Mouse (Mus musculus): Measurements from ENCODE around the gene Ren1. TPM values are rescaled to one million over a fixed set of nuclear protein-coding genes. Genes with fewer than 3 reads are reported as not detected.

The Ren1 gene
- polyA plus RNA-seq, 1 experiment from 2014 or later = not detected

- WGBS (ENCODE audit: insufficient replicate concordance) = 53% methylated on average over 11 of the region's 11 CpGs
- H3K9ac ChIP-seq (ENCODE audit: low read depth, low read length) = no peak overlapping the region
- H3K9me3 ChIP-seq (replicated peaks; ENCODE audit: control insufficient read depth, low read length) = no peaks in the 10 kb centered on the region
- H3K4me2 ChIP-seq = no peak overlapping the region
- no peaks in the 10 kb centered on the region for H3K36me3 ChIP-seq (ENCODE audit: control insufficient read depth, insufficient read depth, low read length)
- ATAC-seq (replicated peaks; ENCODE audit: insufficient number of reproducible peaks, low FRiP score, low TSS enrichment) = no peak
- no peak overlapping the region for H3K4me3 ChIP-seq (ENCODE audit: low read depth, low read length)
- H3K27me3 ChIP-seq (ENCODE audit: control insufficient read depth, insufficient read depth, low read length) = peaks cover 6% of the 10 kb centered on the region; the same call in 1 of the 2 replicates
- H3K27ac ChIP-seq (ENCODE audit: low read depth, low read length) = no peak overlapping the region
- peaks cover 8% of the 10 kb centered on the region; the same call in 1 of the 2 replicates for H3K4me1 ChIP-seq (ENCODE audit: control insufficient read depth, insufficient read depth, low read length)
Measured at GRCm38 (mm10) chr1:133347693-133348520, 2.4 kb upstream of the Ren1 start.

- ATAC-seq (replicated peaks; ENCODE audit: insufficient number of reproducible peaks, low FRiP score, low TSS enrichment) = no peak
Measured at GRCm38 (mm10) chr1:133351762-133352161, 1.5 kb downstream of the Ren1 start.

GRCm38 (mm10) chr1:133353371-133353809, 3.1 kb downstream of the Ren1 start:
- H3K27ac ChIP-seq (ENCODE audit: low read depth, low read length) = no peak overlapping the region
- no peaks in the 10 kb centered on the region for H3K36me3 ChIP-seq (ENCODE audit: control insufficient read depth, insufficient read depth, low read length)
- H3K4me3 ChIP-seq (ENCODE audit: low read depth, low read length) = no peak overlapping the region
- H3K4me1 ChIP-seq (ENCODE audit: control insufficient read depth, insufficient read depth, low read length) = peaks cover 4% of the 10 kb centered on the region; the same call in 1 of the 2 replicates
- ATAC-seq (replicated peaks; ENCODE audit: insufficient number of reproducible peaks, low FRiP score, low TSS enrichment) = no peak
- H3K9me3 ChIP-seq (replicated peaks; ENCODE audit: control insufficient read depth, low read length) = no peaks in the 10 kb centered on the region
- H3K4me2 ChIP-seq = no peak overlapping the region
- 44% methylated on average over 12 of the region's 12 CpGs for WGBS (ENCODE audit: insufficient replicate concordance)
- H3K27me3 ChIP-seq (ENCODE audit: control insufficient read depth, insufficient read depth, low read length) = peaks cover 15% of the 10 kb centered on the region
- H3K9ac ChIP-seq (ENCODE audit: low read depth, low read length) = no peak overlapping the region

More at GRCm38 (mm10) chr1:133351762-133352161, 1.5 kb downstream of the Ren1 start:
- peaks cover 8% of the 10 kb centered on the region; the same call in 1 of the 2 replicates for H3K4me1 ChIP-seq (ENCODE audit: control insufficient read depth, insufficient read depth, low read length)
- H3K4me3 ChIP-seq (ENCODE audit: low read depth, low read length) = no peak overlapping the region
- no peaks in the 10 kb centered on the region for H3K36me3 ChIP-seq (ENCODE audit: control insufficient read depth, insufficient read depth, low read length)
- H3K9ac ChIP-seq (ENCODE audit: low read depth, low read length) = no peak overlapping the region
- WGBS (ENCODE audit: insufficient replicate concordance) = 47% methylated on average over 9 of the region's 9 CpGs
- H3K4me2 ChIP-seq = no peak overlapping the region
- H3K9me3 ChIP-seq (replicated peaks; ENCODE audit: control insufficient read depth, low read length) = no peaks in the 10 kb centered on the region
- H3K27ac ChIP-seq (ENCODE audit: low read depth, low read length) = no peak overlapping the region
- peaks cover 11% of the 10 kb centered on the region for H3K27me3 ChIP-seq (ENCODE audit: control insufficient read depth, insufficient read depth, low read length)

- H3K27ac ChIP-seq (ENCODE audit: low read depth, low read length) = no peak overlapping the region
Measured at GRCm38 (mm10) chr1:133355469-133355868, 5.2 kb downstream of the Ren1 start.

GRCm38 (mm10) chr1:133355912-133356311, 5.6 kb downstream of the Ren1 start:
- Histone ChIP-seq H3K4me3 (ENCODE audit: low read depth, low read length) (no peak overlapping the region), H3K27me3 (ENCODE audit: control insufficient read depth, insufficient read depth, low read length) (peaks cover 22% of the 10 kb centered on the region), H3K9ac (ENCODE audit: low read depth, low read length) (0 out of 2 replicates have a peak overlapping the region, but pooled peaks have one; percentile 16), H3K27ac (ENCODE audit: low read depth, low read length) (no peak overlapping the region), H3K4me1 (ENCODE audit: control insufficient read depth, insufficient read depth, low read length) (no peaks in the 10 kb centered on the region; the same call in 1 of the 2 replicates), H3K9me3 (replicated peaks; ENCODE audit: control insufficient read depth, low read length) (no peaks in the 10 kb centered on the region), H3K36me3 (ENCODE audit: control insufficient read depth, insufficient read depth, low read length) (no peaks in the 10 kb centered on the region), H3K4me2 (no peak overlapping the region)
- WGBS (ENCODE audit: insufficient replicate concordance) = 48% methylated on average over 15 of the region's 15 CpGs
- ATAC-seq (replicated peaks; ENCODE audit: insufficient number of reproducible peaks, low FRiP score, low TSS enrichment) = no peak

More at GRCm38 (mm10) chr1:133355469-133355868, 5.2 kb downstream of the Ren1 start:
- Histone ChIP-seq H3K27me3 (ENCODE audit: control insufficient read depth, insufficient read depth, low read length) (peaks cover 22% of the 10 kb centered on the region), H3K4me3 (ENCODE audit: low read depth, low read length) (no peak overlapping the region), H3K9ac (ENCODE audit: low read depth, low read length) (no peak overlapping the region), H3K4me2 (no peak overlapping the region), H3K9me3 (replicated peaks; ENCODE audit: control insufficient read depth, low read length) (no peaks in the 10 kb centered on the region), H3K4me1 (ENCODE audit: control insufficient read depth, insufficient read depth, low read length) (no peaks in the 10 kb centered on the region; the same call in 1 of the 2 replicates), H3K36me3 (ENCODE audit: control insufficient read depth, insufficient read depth, low read length) (no peaks in the 10 kb centered on the region)
- ATAC-seq (replicated peaks; ENCODE audit: insufficient number of reproducible peaks, low FRiP score, low TSS enrichment) = no peak
- 41% methylated on average over 5 of the region's 5 CpGs for WGBS (ENCODE audit: insufficient replicate concordance)

- H3K9ac ChIP-seq (ENCODE audit: low read depth, low read length) = no peak overlapping the region
- no peak overlapping the region for H3K4me2 ChIP-seq
- no peaks in the 10 kb centered on the region for H3K36me3 ChIP-seq (ENCODE audit: control insufficient read depth, insufficient read depth, low read length)
- WGBS (ENCODE audit: insufficient replicate concordance) = 59% methylated on average over 8 of the region's 8 CpGs
- H3K4me3 ChIP-seq (ENCODE audit: low read depth, low read length) = no peak overlapping the region
- no peaks in the 10 kb centered on the region; the same call in 1 of the 2 replicates for H3K4me1 ChIP-seq (ENCODE audit: control insufficient read depth, insufficient read depth, low read length)
- H3K27me3 ChIP-seq (ENCODE audit: control insufficient read depth, insufficient read depth, low read length) = peaks cover 19% of the 10 kb centered on the region
- no peak overlapping the region for H3K27ac ChIP-seq (ENCODE audit: low read depth, low read length)
- no peaks in the 10 kb centered on the region for H3K9me3 ChIP-seq (replicated peaks; ENCODE audit: control insufficient read depth, low read length)
- ATAC-seq (replicated peaks; ENCODE audit: insufficient number of reproducible peaks, low FRiP score, low TSS enrichment) = no peak
Measured at GRCm38 (mm10) chr1:133356330-133356729, 6.0 kb downstream of the Ren1 start.

- peaks cover 14% of the 10 kb centered on the region for H3K4me1 ChIP-seq (ENCODE audit: control insufficient read depth, insufficient read depth, low read length)
- peaks cover 51% of the 10 kb centered on the region for H3K27me3 ChIP-seq (ENCODE audit: control insufficient read depth, insufficient read depth, low read length)
- H3K27ac ChIP-seq (ENCODE audit: low read depth, low read length) = no peak overlapping the region
- no peak for ATAC-seq (replicated peaks; ENCODE audit: insufficient number of reproducible peaks, low FRiP score, low TSS enrichment)
- no peak overlapping the region for H3K4me3 ChIP-seq (ENCODE audit: low read depth, low read length)
- no peak overlapping the region for H3K4me2 ChIP-seq
- 90% methylated on average over 6 of the region's 6 CpGs for WGBS (ENCODE audit: insufficient replicate concordance)
- H3K9ac ChIP-seq (ENCODE audit: low read depth, low read length) = no peak overlapping the region
- H3K36me3 ChIP-seq (ENCODE audit: control insufficient read depth, insufficient read depth, low read length) = no peaks in the 10 kb centered on the region
- no peaks in the 10 kb centered on the region for H3K9me3 ChIP-seq (replicated peaks; ENCODE audit: control insufficient read depth, low read length)
Measured at GRCm38 (mm10) chr1:133361006-133361405, 10.7 kb downstream of the Ren1 start.

- Histone ChIP-seq H3K4me1 (ENCODE audit: control insufficient read depth, insufficient read depth, low read length) (peaks cover 14% of the 10 kb centered on the region), H3K27me3 (ENCODE audit: control insufficient read depth, insufficient read depth, low read length) (peaks cover 50% of the 10 kb centered on the region), H3K9ac (ENCODE audit: low read depth, low read length) (no peak overlapping the region), H3K4me2 (no peak overlapping the region), H3K4me3 (ENCODE audit: low read depth, low read length) (no peak overlapping the region), H3K36me3 (ENCODE audit: control insufficient read depth, insufficient read depth, low read length) (no peaks in the 10 kb centered on the region), H3K9me3 (replicated peaks; ENCODE audit: control insufficient read depth, low read length) (no peaks in the 10 kb centered on the region), H3K27ac (ENCODE audit: low read depth, low read length) (no peak overlapping the region)
- no peak for ATAC-seq (replicated peaks; ENCODE audit: insufficient number of reproducible peaks, low FRiP score, low TSS enrichment)
- WGBS (ENCODE audit: insufficient replicate concordance) = 89% methylated on average over 5 of the region's 5 CpGs
Measured at GRCm38 (mm10) chr1:133362103-133362502, 11.8 kb downstream of the Ren1 start.
